Mouse (Mus musculus) C2C12 (cell line): ENCODE data around the gene Cpxm1.

ENCODE experiments used
- CEBPB ChIP-seq: IDR thresholded peaks from one replicate; pipeline ENCODE4 v1.6.1; 2011; ENCODE audit warnings: low read depth, mild to moderate bottlenecking, control low read depth, moderate library complexity
- CTCF ChIP-seq: IDR thresholded peaks from one replicate; pipeline ENCODE4 v1.5.1; 2011; ENCODE audit not compliant: control insufficient read depth, insufficient read depth, insufficient read length
- FOSL1 ChIP-seq: IDR thresholded peaks from one replicate; pipeline ENCODE4 v1.8.0; 2011; ENCODE audit warnings: mild to moderate bottlenecking, low read length; ENCODE audit not compliant: poor library complexity, insufficient read depth, severe bottlenecking
- MAX ChIP-seq: IDR thresholded peaks from one replicate; pipeline ENCODE4 v1.6.1; 2011; ENCODE audit warnings: mild to moderate bottlenecking, control low read depth
- MYOD1 ChIP-seq: IDR thresholded peaks from one replicate; pipeline ENCODE4 v1.6.1; 2011; ENCODE audit warnings: low read depth; ENCODE audit not compliant: control insufficient read depth, insufficient read length
- MYOG ChIP-seq: IDR thresholded peaks from one replicate; pipeline ENCODE4 v1.6.1; 2011; ENCODE audit not compliant: control insufficient read depth, insufficient read length; ENCODE audit errors: extremely low read depth
- USF1 ChIP-seq: IDR thresholded peaks from one replicate; pipeline ENCODE4 v1.6.1; 2011; ENCODE audit warnings: low read depth, mild to moderate bottlenecking, control low read depth, moderate library complexity

- no peak for TF ChIP-seq CTCF
- TF ChIP-seq MYOD1, result no peak
- no peak for TF ChIP-seq MAX
- TF ChIP-seq FOSL1, result no peak
- no peak for TF ChIP-seq USF1
- no peak for TF ChIP-seq CEBPB
- no peak for TF ChIP-seq MYOG
Observed at GRCm38 (mm10) chr2:130439840-130440480, 42.6 kb upstream of the Cpxm1 start.
